Mouse (Mus musculus) retina, adult 2 months (tissue): ENCODE measurements at regions not wholly inside any gene's neighbourhood (a gene's known extent, or its start where the extent isn't known, plus 50 kb on each side); places are given as distances from the start of the nearest gene placed in this dataset.

Experiments
- DNase-seq: peaks from one replicate; pipeline ENCODE4 v3.0.0-alpha.2; 2012; ENCODE audit warnings: low read depth, low spot score

DNA sequence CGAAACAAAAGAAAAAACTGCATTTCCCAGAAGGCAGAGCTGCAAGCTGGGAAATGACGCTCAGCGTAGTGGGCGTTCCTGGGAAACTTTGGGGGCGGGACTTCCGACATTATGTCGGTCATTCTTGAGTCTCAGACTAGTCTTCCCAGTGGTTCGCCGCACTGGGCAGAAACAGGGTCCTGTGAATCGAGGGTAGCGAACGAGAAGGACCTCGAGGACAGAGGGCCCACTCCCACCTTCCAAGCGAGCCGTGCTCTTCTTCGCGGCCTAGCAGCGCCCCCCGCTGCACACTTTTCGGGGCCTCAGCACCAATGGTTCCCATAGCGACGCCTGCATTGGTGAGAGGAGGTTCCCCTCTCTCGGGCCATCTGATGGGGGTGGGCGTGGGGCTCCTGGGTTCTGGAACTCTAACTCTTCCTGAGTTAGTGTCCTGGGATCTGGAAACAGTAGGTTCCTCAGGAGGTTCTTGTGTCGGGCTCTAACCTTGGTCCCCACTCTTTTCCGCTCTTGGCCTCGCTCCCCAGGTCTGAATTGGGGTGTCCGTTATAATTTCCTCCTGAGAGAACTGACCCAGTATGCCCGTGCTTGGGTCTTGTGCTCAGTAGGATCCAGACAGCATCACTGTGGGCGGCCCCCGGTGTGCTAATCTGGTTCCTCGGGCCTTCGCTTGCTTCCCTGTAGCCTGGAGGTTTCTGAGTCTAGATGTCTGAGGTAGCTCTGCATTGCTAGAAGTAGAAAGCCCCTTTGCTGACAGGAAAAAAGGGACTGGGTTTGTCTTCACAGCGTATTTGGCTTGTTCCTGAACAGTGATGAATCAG lies 52.8 kb upstream of the Gramd1a start:
- DNase-seq = peak; percentile 56

- DNase-seq = no peak
Observed at GRCm38 (mm10) chr7:31207563-31208236, 52.0 kb upstream of the Gramd1a start.
